12 mouse cellular contexts compared by ENCODE assay signal in the genomic region with DNA sequence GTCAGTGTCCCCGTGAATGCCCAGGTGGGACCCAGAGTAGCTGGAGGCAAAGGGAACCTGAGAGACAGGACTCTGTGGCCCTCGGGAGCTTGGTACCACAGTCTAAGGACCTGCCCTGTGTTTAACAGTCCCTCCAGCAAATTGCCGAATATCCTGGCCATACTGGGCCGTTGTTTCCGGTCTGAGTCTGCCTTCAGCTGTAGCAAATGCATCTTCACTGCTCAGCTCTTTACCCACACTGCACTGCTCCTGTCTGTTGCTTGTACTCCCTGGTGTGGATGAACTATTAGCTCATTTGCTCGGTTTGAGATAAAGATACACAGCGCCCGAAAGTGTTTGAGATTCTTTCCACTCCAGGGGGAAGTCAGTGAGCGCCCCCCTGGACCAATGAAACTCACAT. TPM values are rescaled to one million over a fixed set of nuclear protein-coding genes. Genes with fewer than 3 reads are reported as not detected.
DNase-seq lines count a peak whose midpoint lies in the region; ATAC-seq and TF ChIP-seq lines count a peak whose summit lies in the region.
"Had no signal": no experiment of that assay in that cellular context is flagged by ENCODE, and none has a peak within 500 bp of the region (broad histone marks: within the 10 kb centered on the region; RNA-seq: fewer than 3 reads in every experiment).

No protein-coding gene starts in this region.

- no peak for TF ChIP-seq CTCF in heart, adult 2 months (IDR thresholded peaks at IDR 0.05)
- no peak for TF ChIP-seq CTCF in lung, embryonic 14.5 days (IDR thresholded peaks at IDR 0.05; ENCODE audit: low read depth)

- intact Hi-C loops in heart, adult 2 months (cut with DNase I), result no loop called here

- no peak overlapping the region for H3K9ac ChIP-seq in heart, embryonic 12.5 days
- H3K9ac ChIP-seq in heart, adult 2 months (ENCODE audit: low read depth, low read length), result no peak overlapping the region
- H3K9ac ChIP-seq in lung, embryonic 14.5 days, result no peak overlapping the region
- H3K9ac ChIP-seq in embryonic facial prominence, embryonic 13.5 days, result no peak overlapping the region
- no peak overlapping the region for H3K9ac ChIP-seq in midbrain, embryonic 15.5 days
- H3K9ac ChIP-seq: limb, embryonic 15.5 days; lung, embryonic 15.5 days had no signal

- no peak for TF ChIP-seq EP300 in heart, adult 2 months (IDR thresholded peaks at IDR 0.05; ENCODE audit: insufficient read depth, low read depth, low read length)

- 0 out of 2 replicates have a peak overlapping the region, but pooled peaks have one; percentile 2 for H3K4me2 ChIP-seq in heart, embryonic 12.5 days
- H3K4me2 ChIP-seq in lung, embryonic 14.5 days, result peak overlapping the region; percentile 70
- peak overlapping the region; percentile 76 for H3K4me2 ChIP-seq in embryonic facial prominence, embryonic 13.5 days
- H3K4me2 ChIP-seq in midbrain, embryonic 15.5 days, result peak overlapping the region; percentile 16
- H3K4me2 ChIP-seq: limb, embryonic 15.5 days had no signal

- H3K4me3 ChIP-seq in heart, embryonic 12.5 days, result no peak overlapping the region
- H3K4me3 ChIP-seq in heart, adult 2 months, result no peak overlapping the region
- no peak overlapping the region for H3K4me3 ChIP-seq in lung, embryonic 14.5 days (ENCODE audit: low read depth, low read length)
- peak overlapping the region; percentile 56 for H3K4me3 ChIP-seq in embryonic facial prominence, embryonic 13.5 days
- no peak overlapping the region for H3K4me3 ChIP-seq in midbrain, embryonic 15.5 days
- H3K4me3 ChIP-seq: limb, embryonic 15.5 days had no signal

- H3K27ac ChIP-seq in heart, embryonic 12.5 days (ENCODE audit: poor library complexity, severe bottlenecking), result no peak overlapping the region
- no peak overlapping the region for H3K27ac ChIP-seq in heart, adult 2 months
- no peak overlapping the region; the same call in 1 of the 2 replicates for H3K27ac ChIP-seq in lung, embryonic 14.5 days (ENCODE audit: low read depth)
- no peak overlapping the region for H3K27ac ChIP-seq in embryonic facial prominence, embryonic 13.5 days
- H3K27ac ChIP-seq in midbrain, embryonic 15.5 days, result no peak overlapping the region
- H3K27ac ChIP-seq: limb, embryonic 15.5 days; lung, embryonic 15.5 days had no signal

- H3K9me3 ChIP-seq in heart, embryonic 12.5 days (replicated peaks), result no peaks in the 10 kb centered on the region
- H3K9me3 ChIP-seq in lung, embryonic 14.5 days (ENCODE audit: low read depth, low read length), result no peaks in the 10 kb centered on the region
- no peaks in the 10 kb centered on the region for H3K9me3 ChIP-seq in embryonic facial prominence, embryonic 13.5 days
- H3K9me3 ChIP-seq in midbrain, embryonic 15.5 days, result no peaks in the 10 kb centered on the region
- H3K9me3 ChIP-seq: limb, embryonic 15.5 days; lung, embryonic 15.5 days had no signal

- no peak for DNase-seq in heart, adult 2 months
- peak; percentile 56 for DNase-seq in lung, embryonic 14.5 days
- no peak for DNase-seq in lung, postnatal 25 days (ENCODE audit: low spot score)
- no peak for DNase-seq in testis, postnatal 10 days (ENCODE audit: low spot score)
- DNase-seq: cerebellum, adult 8-10 months; thymus, postnatal 4 days had no signal

- ATAC-seq in heart, embryonic 12.5 days (ENCODE audit: insufficient number of reproducible peaks, low FRiP score), result no peak
- ATAC-seq in lung, embryonic 14.5 days (ENCODE audit: insufficient read depth), result no peak
- ATAC-seq in embryonic facial prominence, embryonic 13.5 days (ENCODE audit: insufficient number of reproducible peaks, insufficient read depth, low FRiP score, low TSS enrichment, low read depth), result no peak
- ATAC-seq in midbrain, embryonic 15.5 days (replicated peaks), result no peak

- peaks cover 25% of the 10 kb centered on the region for H3K4me1 ChIP-seq in heart, embryonic 12.5 days (replicated peaks)
- no peaks in the 10 kb centered on the region for H3K4me1 ChIP-seq in heart, adult 2 months (ENCODE audit: control insufficient read depth, insufficient read depth, low read length)
- peaks cover 33% of the 10 kb centered on the region; the same call in 1 of the 2 replicates for H3K4me1 ChIP-seq in lung, embryonic 14.5 days (ENCODE audit: insufficient read depth)
- H3K4me1 ChIP-seq in embryonic facial prominence, embryonic 13.5 days, result peaks cover 69% of the 10 kb centered on the region
- peaks cover 36% of the 10 kb centered on the region for H3K4me1 ChIP-seq in midbrain, embryonic 15.5 days

- no peaks in the 10 kb centered on the region for H3K36me3 ChIP-seq in heart, embryonic 12.5 days
- H3K36me3 ChIP-seq in heart, adult 2 months (ENCODE audit: control insufficient read depth, insufficient read depth, low read length), result no peaks in the 10 kb centered on the region
- H3K36me3 ChIP-seq in lung, embryonic 14.5 days (ENCODE audit: insufficient read depth), result no peaks in the 10 kb centered on the region
- H3K36me3 ChIP-seq in embryonic facial prominence, embryonic 13.5 days, result no peaks in the 10 kb centered on the region
- H3K36me3 ChIP-seq in midbrain, embryonic 15.5 days (replicated peaks), result no peaks in the 10 kb centered on the region
- H3K36me3 ChIP-seq: limb, embryonic 15.5 days; lung, embryonic 15.5 days had no signal

- peaks cover 93% of the 10 kb centered on the region for H3K27me3 ChIP-seq in heart, embryonic 12.5 days (replicated peaks)
- H3K27me3 ChIP-seq in heart, adult 2 months (ENCODE audit: control insufficient read depth, insufficient read depth, low read length), result peaks cover 22% of the 10 kb centered on the region
- peaks cover 55% of the 10 kb centered on the region for H3K27me3 ChIP-seq in lung, embryonic 14.5 days (ENCODE audit: insufficient read depth, low read length)
- H3K27me3 ChIP-seq in embryonic facial prominence, embryonic 13.5 days, result peaks cover 91% of the 10 kb centered on the region
- H3K27me3 ChIP-seq in midbrain, embryonic 15.5 days (replicated peaks), result peaks cover 66% of the 10 kb centered on the region

- TF ChIP-seq POLR2A in heart, adult 2 months (IDR thresholded peaks at IDR 0.05; ENCODE audit: insufficient read depth, low read depth, low read length), result no peak

- H3K79me2 ChIP-seq in heart, adult 2 months (replicated peaks; ENCODE audit: control insufficient read depth, insufficient read depth, low read length), result no peaks in the 10 kb centered on the region

- WGBS in heart, embryonic 12.5 days, result 11% methylated on average over 9 of the region's 9 CpGs
- 14% methylated on average over 9 of the region's 9 CpGs for WGBS in heart, adult 2 months
- 11% methylated on average over 9 of the region's 9 CpGs for WGBS in lung, embryonic 14.5 days
- 17% methylated on average over 9 of the region's 9 CpGs for WGBS in embryonic facial prominence, embryonic 13.5 days
- WGBS in midbrain, embryonic 15.5 days, result 27% methylated on average over 9 of the region's 9 CpGs

RNA-seq across cellular contexts. Expression of gene Rspo1, which starts 2.2 kb away (rescaled TPM):
- polyA plus RNA-seq in heart, embryonic 12.5 days (2016; fragmentation: Nextera tagmentation; extraction: Ambion mirVana), result 7.0 and 7.4 TPM in 2 replicates
- 1 to 10 TPM; 2.7 to 4.4 TPM for total RNA-seq in heart, adult 2 months (2021)
- polyA plus RNA-seq in heart, adult 2 months (2012; rRNA removed), result 3.9 and 4.0 TPM in 2 replicates
- 12.8 and 16.0 TPM in 2 replicates for polyA plus RNA-seq in lung, embryonic 14.5 days (2014; fragmentation: Nextera tagmentation; extraction: Ambion mirVana)
- 18.8 and 21.2 TPM in 2 replicates for polyA plus RNA-seq in embryonic facial prominence, embryonic 13.5 days (2015; fragmentation: Nextera tagmentation; extraction: Ambion mirVana)
- 2.4 and 3.7 TPM in 2 replicates for polyA plus RNA-seq in midbrain, embryonic 15.5 days (2015; fragmentation: Nextera tagmentation; extraction: Ambion mirVana)
- total RNA-seq: hematopoietic stem cell, adult 5-6 weeks had no signal

RNA-seq across cellular contexts. Expression of gene Gnl2, which starts 28.0 kb away (rescaled TPM):
- polyA plus RNA-seq in heart, embryonic 12.5 days (2016; fragmentation: Nextera tagmentation; extraction: Ambion mirVana), result 66.0 and 67.3 TPM in 2 replicates
- total RNA-seq in heart, adult 2 months (2021), result 10 to 100 TPM; 27.7 to 28.7 TPM
- 12.2 and 18.6 TPM in 2 replicates for polyA plus RNA-seq in heart, adult 2 months (2012; rRNA removed)
- polyA plus RNA-seq in lung, embryonic 14.5 days (2014; fragmentation: Nextera tagmentation; extraction: Ambion mirVana), result 80.7 and 81.9 TPM in 2 replicates
- polyA plus RNA-seq in embryonic facial prominence, embryonic 13.5 days (2015; fragmentation: Nextera tagmentation; extraction: Ambion mirVana), result 111 and 112 TPM in 2 replicates
- polyA plus RNA-seq in midbrain, embryonic 15.5 days (2015; fragmentation: Nextera tagmentation; extraction: Ambion mirVana), result 96.9 and 104 TPM in 2 replicates

RNA-seq across cellular contexts. Expression of gene Cdca8, which starts 49.3 kb away (rescaled TPM):
- polyA plus RNA-seq in heart, embryonic 12.5 days (2016; fragmentation: Nextera tagmentation; extraction: Ambion mirVana), result 134 and 138 TPM in 2 replicates
- total RNA-seq in heart, adult 2 months (2021), result under 1 TPM; 0.52 to 0.59 TPM
- polyA plus RNA-seq in heart, adult 2 months (2012; rRNA removed), result 0.35 and 0.57 TPM in 2 replicates
- 157 and 169 TPM in 2 replicates for polyA plus RNA-seq in lung, embryonic 14.5 days (2014; fragmentation: Nextera tagmentation; extraction: Ambion mirVana)
- 133 and 141 TPM in 2 replicates for polyA plus RNA-seq in embryonic facial prominence, embryonic 13.5 days (2015; fragmentation: Nextera tagmentation; extraction: Ambion mirVana)
- polyA plus RNA-seq in midbrain, embryonic 15.5 days (2015; fragmentation: Nextera tagmentation; extraction: Ambion mirVana), result 24.8 and 30.6 TPM in 2 replicates

RNA-seq across cellular contexts. Expression of gene 9930104L06Rik, which starts 51.5 kb away (rescaled TPM):
- polyA plus RNA-seq in heart, embryonic 12.5 days (2016; fragmentation: Nextera tagmentation; extraction: Ambion mirVana), result 9.9 and 10.4 TPM in 2 replicates
- 1 to 10 TPM; 6.1 to 8.4 TPM for total RNA-seq in heart, adult 2 months (2021)
- polyA plus RNA-seq in heart, adult 2 months (2012; rRNA removed), result 5.9 and 7.5 TPM in 2 replicates
- polyA plus RNA-seq in lung, embryonic 14.5 days (2014; fragmentation: Nextera tagmentation; extraction: Ambion mirVana), result 3.6 and 3.9 TPM in 2 replicates
- polyA plus RNA-seq in embryonic facial prominence, embryonic 13.5 days (2015; fragmentation: Nextera tagmentation; extraction: Ambion mirVana), result 18.1 and 20.3 TPM in 2 replicates
- polyA plus RNA-seq in midbrain, embryonic 15.5 days (2015; fragmentation: Nextera tagmentation; extraction: Ambion mirVana), result 14.3 and 16.9 TPM in 2 replicates

Comparison
In these comparisons a context has a peak if more than half of its experiments do, and no peak if none do; other contexts are left out.
1. RNA of gene Cdca8, which starts 49.3 kb away (polyA plus RNA-seq): 157 to 169 TPM in lung, embryonic 14.5 days, 133 to 141 TPM in embryonic facial prominence, embryonic 13.5 days, 134 to 138 TPM in heart, embryonic 12.5 days and 24.8 to 30.6 TPM in midbrain, embryonic 15.5 days; 0.35 to 0.57 TPM in heart, adult 2 months; every median in the first group is over 10 times any median in the second.
2. H3K4me2 ChIP-seq: peak in every context shown above with its lines; median percentile 76 in embryonic facial prominence, embryonic 13.5 days; 70 in lung, embryonic 14.5 days; 16 in midbrain, embryonic 15.5 days; 2 in heart, embryonic 12.5 days.